Mouse (Mus musculus) c-Kit-positive CD71-positive TER-119-positive erythroid progenitor cells, embryonic 14.5 days (primary cell): ENCODE results near the gene Mrgpre.

Experiments
- DNase-seq: peaks from one replicate; pipeline ENCODE4 v3.0.0-alpha.2; 2013; ENCODE audit warnings: low spot score

Mrgpre gene

GRCm38 (mm10) chr7:143776137-143776536 lies 8.2 kb downstream of the Mrgpre start:
- no peak for DNase-seq

- no peak for DNase-seq
Measured at GRCm38 (mm10) chr7:143769461-143769860, 14.8 kb downstream of the Mrgpre start.

GRCm38 (mm10) chr7:143768267-143768666 lies 16.0 kb downstream of the Mrgpre start:
- DNase-seq: no peak

GRCm38 (mm10) chr7:143766893-143767292 lies 17.4 kb downstream of the Mrgpre start, which contains the start of gene Mrgprg:
TSS of gene Mrgprg (minus strand) at chr7:143766993.
- DNase-seq: no peak

- no peak for DNase-seq
Measured at GRCm38 (mm10) chr7:143764876-143765530, 19.3 kb downstream of the Mrgpre start.

- DNase-seq: peak; percentile 29
Measured at GRCm38 (mm10) chr7:143763794-143764193, 20.5 kb downstream of the Mrgpre start.

- no peak for DNase-seq
Measured at GRCm38 (mm10) chr7:143758956-143759355, 25.3 kb downstream of the Mrgpre start.

- DNase-seq: no peak
Measured at GRCm38 (mm10) chr7:143757696-143758095, 26.6 kb downstream of the Mrgpre start.

- DNase-seq: peak; percentile 27
Measured at GRCm38 (mm10) chr7:143757027-143757390, 27.3 kb downstream of the Mrgpre start.

GRCm38 (mm10) chr7:143756125-143757026 lies 27.9 kb downstream of the Mrgpre start, which contains the start of gene Osbpl5:
TSS of gene Osbpl5 (minus strand) at chr7:143756985.
- DNase-seq: no peak

GRCm38 (mm10) chr7:143755357-143756124 lies 28.8 kb downstream of the Mrgpre start:
- DNase-seq: no peak

- peak; percentile 29 for DNase-seq
Measured at GRCm38 (mm10) chr7:143753990-143754715, 30.1 kb downstream of the Mrgpre start.

GRCm38 (mm10) chr7:143752606-143753005 lies 31.7 kb downstream of the Mrgpre start:
- no peak for DNase-seq

- no peak for DNase-seq
Measured at GRCm38 (mm10) chr7:143752056-143752455, 32.2 kb downstream of the Mrgpre start.

GRCm38 (mm10) chr7:143751380-143751779 lies 32.9 kb downstream of the Mrgpre start:
- DNase-seq: no peak

GRCm38 (mm10) chr7:143749045-143749444 lies 35.3 kb downstream of the Mrgpre start:
- DNase-seq: no peak

GRCm38 (mm10) chr7:143748041-143748868 lies 36.0 kb downstream of the Mrgpre start:
- DNase-seq: peak; percentile 39

GRCm38 (mm10) chr7:143740653-143741052 lies 43.6 kb downstream of the Mrgpre start:
- DNase-seq: no peak

- DNase-seq: no peak
Measured at GRCm38 (mm10) chr7:143739511-143740461, 44.5 kb downstream of the Mrgpre start.

- no peak for DNase-seq
Measured at GRCm38 (mm10) chr7:143738601-143739006, 45.7 kb downstream of the Mrgpre start.
